Mouse (Mus musculus): ENCODE results near the gene Gm20388. TPM values are rescaled to one million over a fixed set of nuclear protein-coding genes. Genes with fewer than 3 reads are reported as not detected.

The Gm20388 gene
- polyA plus RNA-seq, 1 experiment, result 45.1 TPM

DNA sequence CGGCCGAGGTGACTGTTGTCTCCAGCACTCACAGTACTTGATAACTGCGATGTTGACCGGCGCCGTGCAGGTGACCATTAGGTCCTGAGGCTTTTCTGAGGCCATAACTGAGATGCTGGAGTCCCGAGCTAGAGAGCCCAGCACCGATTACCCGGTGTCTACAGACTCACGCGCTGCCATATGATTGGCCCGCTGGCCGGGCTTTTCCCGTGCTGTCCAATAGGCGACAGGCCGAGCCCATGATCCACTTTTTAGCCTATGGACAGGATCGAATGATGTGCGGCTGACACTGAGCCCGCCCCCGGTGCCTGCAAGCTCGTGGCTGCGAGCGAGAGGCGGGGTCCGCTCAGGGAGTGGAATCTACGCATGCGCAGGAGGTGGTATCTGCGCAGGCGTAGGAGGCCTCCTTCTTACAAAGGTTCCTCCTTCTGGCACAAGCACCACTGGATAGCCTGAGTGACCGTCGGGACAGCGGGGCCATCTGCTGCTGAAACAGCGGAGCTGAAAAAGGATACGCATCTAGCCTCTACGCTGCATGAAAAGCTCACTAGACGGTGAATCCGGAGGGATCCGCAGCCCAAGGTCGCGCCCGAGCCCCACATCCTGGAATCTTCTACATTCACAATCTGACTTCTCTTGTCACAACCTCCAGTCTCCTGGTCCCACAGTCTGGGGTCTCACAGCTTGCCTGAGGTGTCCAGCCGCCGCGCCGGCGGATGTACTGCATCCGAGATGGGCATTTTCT is 2532.8 kb downstream of the Gm20388 start, which contains the start of gene Mvd:
Gene Mvd, minus strand, starts transcription at position 161 of the 745 bp plus-strand sequence.

DNA sequence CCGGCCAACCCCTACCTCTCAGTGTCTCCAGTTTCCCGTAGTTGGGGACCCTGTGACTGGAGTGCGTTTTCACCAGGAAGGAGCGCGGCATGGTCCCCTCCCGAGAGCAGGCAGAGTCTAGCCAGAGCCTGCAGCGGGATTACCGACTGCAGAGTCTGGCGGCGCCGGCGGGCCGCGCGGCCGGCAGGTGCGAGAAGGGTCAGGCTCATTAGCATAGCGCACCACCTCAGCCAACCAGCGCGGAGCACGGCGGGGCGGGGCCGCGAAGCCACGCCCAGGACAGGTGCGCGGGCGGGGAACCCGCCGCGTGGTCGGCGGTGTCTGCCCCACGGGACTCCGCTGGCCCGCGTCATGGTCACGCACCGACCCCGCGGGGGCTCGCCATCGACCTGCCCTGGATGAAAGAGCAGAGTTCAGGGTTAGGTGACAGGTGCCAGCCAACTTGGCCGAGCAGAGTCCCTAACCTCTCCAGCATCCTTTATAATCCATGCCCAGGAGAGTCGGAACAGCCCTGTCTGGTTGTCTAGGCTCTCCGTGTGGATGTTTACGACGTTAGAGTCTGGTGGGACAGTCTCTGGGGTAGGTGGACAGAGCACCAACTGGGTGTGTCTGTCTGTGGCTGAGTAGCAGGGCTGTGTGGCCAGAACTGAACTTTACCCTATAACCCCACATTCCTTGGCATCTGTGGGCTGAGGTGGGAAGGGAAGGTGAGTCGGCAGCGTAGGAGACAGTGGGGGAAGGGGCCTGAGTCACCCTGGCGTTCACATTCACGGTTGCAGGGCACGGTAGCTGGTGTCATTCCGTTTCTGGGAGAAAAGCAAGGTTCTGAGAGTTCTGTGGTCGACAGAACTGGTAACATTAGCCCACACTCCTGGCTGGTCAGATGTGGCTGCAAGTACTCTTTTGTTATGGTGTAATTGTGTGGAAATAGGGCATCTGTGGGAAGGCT is 2550.2 kb downstream of the Gm20388 start, which contains the start of gene Snai3:
Gene Snai3, minus strand, starts transcription at position 210 of the 949 bp plus-strand sequence.

DNA sequence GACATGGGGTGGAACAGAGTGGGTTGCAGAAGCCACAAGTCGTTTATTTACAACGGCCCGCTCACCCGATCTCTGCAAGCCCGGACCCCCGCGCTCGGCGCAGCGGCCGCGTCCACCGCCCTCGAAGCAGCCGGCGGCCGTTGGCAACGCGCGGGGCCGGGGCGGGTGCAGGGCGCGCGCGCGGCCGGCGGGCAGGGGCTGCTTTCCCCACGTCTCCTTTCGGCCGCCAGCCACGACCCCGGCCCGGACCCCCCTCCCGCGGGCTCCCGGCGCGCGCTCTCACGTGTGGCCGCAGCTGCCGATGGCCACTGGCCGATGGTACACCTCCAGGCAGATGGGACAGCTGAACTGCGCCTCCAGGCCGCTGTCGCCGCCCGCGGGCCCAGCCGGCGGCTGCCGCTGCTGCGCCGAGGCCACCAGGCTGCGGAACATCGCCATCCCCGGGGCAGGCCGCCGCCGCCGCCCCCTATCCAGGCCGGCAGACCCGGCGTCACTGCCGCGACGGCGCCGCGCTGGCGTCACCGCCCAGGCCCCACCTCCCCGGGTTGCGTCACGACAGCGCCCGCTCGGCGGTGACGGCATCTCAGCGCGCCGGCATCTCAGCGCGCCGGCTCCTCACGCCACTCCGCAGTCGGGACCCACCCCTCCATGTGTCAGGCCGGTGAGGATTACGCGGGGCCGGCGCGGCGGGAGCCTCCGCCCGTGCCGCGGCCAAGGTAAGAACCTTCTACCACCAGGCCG is 2565.1 kb downstream of the Gm20388 start, which contains the start of the genes Rnf166 and Ctu2:
Gene Rnf166, minus strand, starts transcription at position 485 of the 741 bp plus-strand sequence.
Gene Ctu2, plus strand, starts transcription at position 564 of the 741 bp plus-strand sequence.

DNA sequence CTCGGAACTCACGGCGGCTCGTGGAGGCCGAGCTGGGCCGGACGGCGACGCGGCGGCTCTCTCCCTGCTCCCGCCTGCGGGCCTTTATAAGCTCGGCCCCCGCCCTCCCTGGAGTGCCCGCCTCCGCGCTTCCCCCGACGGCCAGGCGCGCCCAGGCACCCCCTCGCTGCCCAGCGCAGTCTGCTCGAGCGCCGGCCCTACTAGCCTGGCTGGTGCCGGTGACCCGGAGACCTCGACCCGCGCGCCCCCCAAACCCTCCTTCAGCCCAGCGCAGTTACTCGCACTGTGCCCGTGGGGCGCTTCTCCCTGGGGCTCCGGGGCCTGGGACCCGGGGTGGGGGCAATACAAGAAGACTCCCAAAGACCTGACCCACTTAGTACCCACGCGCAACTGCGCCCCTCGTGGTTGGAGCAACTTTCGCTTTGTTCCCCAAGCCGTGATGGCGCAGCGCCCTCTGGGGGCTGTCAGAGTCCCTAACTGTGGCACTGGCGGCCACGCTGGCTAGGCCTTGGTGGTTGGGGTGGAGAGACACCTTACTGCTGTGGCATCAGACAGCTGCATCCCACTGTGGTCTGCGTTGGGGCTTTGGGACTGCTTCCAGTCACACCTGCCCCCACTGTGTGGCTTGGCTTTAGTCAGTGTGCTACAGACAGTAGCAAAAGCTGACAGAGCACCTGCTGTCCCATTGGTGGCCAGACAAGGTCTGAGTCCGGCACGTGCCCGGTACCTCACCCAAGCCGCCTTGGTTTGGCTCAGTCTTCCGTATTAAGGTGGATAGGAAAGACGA is 2640.8 kb downstream of the Gm20388 start, which contains the start of gene Piezo1:
Gene Piezo1, minus strand, starts transcription at position 65 of the 787 bp plus-strand sequence.

DNA sequence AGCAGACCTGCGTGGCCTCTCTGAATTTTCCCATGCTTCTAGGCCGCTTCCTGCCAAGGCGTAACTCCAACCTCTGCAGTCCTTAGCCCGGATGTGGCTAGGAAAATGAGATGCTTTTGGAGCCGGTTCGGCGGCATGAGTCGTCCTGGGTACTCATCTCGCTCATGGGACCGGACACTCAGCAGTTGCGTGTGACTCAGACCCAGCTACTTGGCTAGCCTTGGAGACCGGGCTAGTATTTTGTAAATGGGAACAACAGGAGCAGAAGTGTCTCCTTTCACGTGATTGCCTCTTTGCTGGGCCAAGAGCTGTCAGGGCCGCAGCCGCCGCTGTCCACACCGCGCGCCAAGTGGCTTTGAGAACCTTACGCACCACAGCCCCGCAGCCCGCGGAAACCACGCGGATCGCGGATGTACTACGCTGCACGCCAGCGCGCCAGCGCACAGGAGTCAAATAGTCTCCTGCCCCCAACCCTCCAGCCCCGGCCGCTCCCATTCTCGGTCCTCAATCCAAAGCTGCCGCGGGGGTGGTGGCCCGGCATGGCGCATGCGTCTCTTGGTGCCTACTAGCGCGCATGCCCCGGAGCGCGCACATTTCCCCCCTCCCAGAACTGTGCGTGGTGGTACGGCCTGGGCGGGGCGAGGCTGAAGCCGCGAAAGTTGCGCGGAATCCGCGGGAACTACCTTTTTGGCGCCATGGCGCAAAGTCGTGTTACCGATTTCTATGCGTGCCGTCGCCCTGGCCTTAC is 2656.9 kb downstream of the Gm20388 start, which contains the start of gene Cdt1:
Gene Cdt1, plus strand, starts transcription at position 655 of the 748 bp plus-strand sequence.

DNA sequence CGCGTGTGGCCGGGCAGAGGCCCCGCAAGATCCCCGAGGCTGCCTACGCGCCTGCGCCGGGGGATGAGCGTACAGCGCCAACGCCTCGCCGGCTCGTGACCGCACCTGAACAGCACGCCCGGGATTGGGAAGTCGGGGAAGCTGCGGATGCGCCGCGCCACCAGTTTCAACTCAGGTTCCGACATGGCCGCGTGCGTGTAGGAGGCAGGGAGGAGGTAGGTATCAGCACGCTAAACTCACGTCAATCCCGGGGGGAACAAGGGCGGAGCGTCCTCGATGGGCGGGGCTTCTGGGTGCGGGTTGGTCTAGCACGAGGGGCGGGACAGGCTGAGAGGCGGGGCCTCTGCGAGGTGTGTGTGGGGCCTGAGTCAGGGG is 2666.0 kb downstream of the Gm20388 start, which contains the start of gene Aprt:
Gene Aprt, minus strand, starts transcription at position 262 of the 375 bp plus-strand sequence.

DNA sequence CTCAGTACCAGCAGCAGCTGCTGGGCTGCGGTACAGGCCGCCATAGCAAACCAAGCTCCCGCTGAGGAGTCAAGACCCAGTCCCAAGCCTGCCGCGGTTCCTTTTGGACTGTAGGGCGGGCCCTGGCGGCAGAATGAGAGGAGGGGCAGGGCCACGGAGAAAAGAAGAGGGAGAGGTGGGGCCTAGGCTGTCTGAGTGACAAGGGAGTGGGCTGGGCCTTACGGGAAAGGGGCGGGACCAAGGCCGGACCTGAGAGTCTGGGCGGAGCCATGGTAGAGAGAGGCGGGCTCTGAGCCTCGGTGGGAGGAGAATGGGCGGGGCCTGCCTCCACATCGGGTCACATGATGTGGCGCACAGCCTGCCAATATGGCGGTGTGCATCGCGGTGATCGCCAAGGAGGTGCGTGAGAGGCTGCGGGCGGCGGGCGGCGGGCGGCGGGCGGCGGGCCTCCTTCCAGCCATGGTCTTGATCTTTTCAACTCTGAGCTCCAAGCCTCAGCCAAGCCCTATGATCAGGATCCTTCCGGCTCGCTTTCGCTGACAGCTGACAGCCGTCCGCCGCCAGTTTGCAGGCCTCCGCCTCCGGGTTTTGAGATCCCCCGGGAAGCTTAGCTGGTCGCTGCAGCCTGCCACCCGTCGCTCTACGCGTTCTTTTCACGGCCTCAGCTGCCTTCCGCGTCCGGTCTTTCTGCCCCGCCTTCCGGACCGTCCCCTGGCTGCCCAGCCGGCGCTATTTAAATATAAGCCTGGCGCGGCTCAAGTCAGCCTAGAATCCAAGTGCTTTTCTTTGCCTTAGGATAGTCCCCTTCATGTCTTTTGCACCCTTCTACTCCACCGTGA is 2700.9 kb downstream of the Gm20388 start, which contains the start of the genes Galns and Trappc2l:
Gene Galns, minus strand, starts transcription at position 169 of the 839 bp plus-strand sequence.
Gene Trappc2l, plus strand, starts transcription at position 346 of the 839 bp plus-strand sequence.

DNA sequence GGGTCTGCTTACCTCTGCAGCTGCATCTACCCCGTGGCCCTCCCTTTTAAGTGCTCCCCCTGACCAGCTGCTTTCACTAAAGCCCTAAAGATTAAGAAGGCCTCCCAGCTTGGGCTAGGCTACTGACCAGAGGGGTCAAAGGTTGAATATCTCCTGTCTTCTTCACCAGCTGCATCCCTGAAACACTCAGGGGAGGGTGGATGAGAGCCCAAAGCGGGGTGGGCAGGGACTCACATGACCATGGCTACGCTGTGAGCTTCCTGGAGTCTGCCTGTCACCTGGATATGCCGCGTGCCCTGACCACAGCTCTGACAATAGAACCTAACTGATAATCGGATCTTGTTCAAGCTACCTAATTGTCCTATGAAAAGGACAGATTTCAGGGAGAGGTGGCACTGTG is 2712.1 kb downstream of the Gm20388 start, which contains the start of gene Pabpn1l:
Gene Pabpn1l, minus strand, starts transcription at position 13 of the 400 bp plus-strand sequence.

DNA sequence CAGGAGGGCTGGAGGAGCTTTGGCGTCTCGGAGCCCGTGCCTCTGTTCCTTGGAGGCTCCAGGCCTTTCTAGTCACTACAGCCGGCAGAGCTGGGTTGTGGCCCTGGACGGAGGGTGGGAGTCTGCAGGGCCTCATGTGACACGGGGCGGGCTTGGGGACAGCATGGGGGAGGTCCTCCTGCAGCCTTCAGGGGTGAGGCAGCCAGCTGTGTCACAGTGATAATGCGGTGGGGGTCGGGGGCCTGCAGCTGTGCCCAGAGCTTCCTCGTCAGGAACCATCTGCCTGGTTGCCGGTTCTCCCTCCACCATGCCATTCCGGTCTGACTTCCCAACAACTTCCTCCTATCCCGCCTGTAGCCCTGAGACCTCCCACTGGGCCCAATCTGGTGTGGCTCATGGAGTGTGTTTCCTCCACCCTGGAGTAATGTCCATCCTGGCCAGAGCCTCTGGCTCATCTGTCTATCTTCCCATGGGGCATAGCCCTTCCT is 2788.4 kb downstream of the Gm20388 start, which contains the start of gene Cbfa2t3:
Gene Cbfa2t3, minus strand, starts transcription at position 105 of the 488 bp plus-strand sequence.

DNA sequence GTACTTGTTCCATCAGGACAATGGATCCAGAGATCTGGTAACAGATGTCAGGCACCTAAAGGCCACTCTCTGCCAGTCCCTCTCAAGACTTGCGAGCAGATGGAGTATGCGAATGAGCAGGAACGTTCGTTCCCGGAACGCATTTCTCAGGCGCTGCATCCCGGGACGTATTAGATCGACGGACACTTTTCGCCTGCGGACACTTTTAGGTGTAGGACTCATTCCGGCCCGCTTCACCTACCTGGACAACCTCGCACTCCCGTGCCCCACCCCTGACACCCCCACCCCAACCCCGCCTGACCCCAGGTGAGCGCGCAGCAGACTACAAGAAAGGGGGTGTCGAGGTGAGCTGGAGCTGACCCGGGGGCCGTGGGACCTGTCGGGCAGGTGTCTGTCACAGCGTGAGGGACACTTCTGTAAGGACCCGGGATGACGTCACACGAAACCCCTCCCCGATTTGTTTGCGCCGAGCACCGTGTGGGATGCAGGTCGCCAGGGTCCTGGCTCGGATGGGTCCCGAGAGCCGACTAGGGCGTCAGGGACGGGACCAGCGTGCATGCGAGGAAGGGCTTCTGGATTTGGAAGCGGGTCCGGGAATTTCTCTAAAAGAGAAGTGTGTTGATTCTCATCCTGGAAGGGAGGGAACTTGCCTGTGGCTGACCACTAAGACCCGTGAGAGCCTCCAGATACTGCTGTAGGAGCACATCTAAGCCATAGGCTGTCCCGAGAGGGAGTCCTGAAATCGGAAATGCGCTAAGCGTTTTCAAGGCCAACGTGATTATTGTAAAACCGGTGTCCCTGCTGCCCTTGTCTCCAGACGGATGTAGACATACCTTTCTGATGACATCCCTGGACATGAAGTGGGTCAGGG is 2864.9 kb downstream of the Gm20388 start, which contains the start of gene Acsf3:
Gene Acsf3, plus strand, starts transcription at position 202 of the 871 bp plus-strand sequence.

DNA sequence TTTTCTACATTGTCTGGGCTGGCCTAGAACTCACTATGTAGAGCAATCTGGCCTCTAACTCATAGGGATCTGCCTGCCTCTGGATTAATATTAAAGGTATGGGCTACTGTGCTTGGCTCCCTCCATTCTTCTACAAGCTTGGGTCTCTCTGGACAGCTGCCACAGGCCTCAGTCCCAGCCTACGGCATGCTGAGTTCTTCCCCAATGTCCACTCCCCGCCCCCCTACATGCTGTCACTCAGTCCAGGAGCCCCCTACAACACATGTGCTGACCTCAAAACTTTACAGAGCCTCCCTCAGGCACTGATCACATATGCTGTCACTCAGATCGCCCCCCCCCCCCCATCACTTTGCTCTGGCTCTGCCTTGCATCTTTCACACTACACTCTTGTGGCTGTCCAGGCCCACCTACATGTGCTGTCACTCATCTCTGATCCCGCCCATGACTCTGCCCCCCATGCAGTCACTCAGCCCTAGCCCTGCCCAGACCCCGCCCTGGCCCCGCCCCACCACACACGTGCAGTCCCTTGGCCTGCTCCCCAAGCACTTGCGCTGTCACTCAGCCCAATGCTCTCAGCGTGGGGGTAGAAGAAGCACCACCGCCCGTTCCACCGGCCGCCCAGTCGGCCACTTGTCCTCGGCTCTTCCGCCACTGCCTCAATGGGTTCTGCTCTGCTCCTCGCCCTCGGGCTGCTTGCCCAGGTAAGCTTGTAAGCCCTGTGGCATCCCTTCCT is 2937.4 kb downstream of the Gm20388 start, which contains the start of gene Cdh15:
Gene Cdh15, plus strand, starts transcription at position 138 of the 733 bp plus-strand sequence.

DNA sequence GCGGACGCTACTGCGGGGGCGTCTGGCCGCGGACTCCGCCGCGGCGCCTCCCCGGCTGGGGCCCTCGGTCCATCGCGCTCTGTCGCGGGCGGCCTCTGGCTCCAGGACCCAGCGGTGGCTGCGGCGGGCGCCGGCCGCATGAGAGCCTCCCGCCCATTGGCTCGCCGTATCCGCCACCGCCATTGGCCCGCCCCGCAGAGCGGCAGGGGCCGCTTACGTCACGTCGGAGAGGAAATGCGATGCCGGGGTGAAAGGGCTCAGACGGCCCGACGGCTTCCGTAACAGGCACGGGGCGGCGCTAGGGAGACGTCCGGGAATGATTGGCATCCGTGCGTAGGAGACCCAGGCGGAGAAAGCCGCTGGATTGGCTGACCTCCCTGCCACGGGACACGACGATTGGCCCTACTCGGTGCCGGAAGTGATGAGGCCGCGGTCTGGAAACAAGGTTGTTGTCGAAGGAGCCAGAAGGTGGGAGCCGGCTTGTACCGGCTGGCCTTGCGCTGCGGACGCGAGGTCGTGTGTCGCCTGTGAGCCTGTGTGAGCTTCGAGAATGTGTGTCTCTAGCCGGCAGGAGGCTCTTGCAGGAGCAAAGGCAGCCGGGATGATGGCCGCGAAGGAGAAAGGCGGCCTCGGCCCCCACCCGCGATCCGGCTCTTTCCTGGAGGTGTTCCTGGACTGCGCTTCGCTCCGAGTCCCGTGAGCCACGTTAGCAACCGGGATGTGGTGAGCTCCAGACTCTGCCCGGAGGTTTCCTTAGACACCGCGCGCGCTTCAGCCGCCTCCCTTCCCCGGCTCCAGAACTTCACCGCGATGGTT is 3131.7 kb downstream of the Gm20388 start, which contains the start of gene Ankrd11:
Gene Ankrd11, minus strand, starts transcription at position 120 of the 816 bp plus-strand sequence.

DNA sequence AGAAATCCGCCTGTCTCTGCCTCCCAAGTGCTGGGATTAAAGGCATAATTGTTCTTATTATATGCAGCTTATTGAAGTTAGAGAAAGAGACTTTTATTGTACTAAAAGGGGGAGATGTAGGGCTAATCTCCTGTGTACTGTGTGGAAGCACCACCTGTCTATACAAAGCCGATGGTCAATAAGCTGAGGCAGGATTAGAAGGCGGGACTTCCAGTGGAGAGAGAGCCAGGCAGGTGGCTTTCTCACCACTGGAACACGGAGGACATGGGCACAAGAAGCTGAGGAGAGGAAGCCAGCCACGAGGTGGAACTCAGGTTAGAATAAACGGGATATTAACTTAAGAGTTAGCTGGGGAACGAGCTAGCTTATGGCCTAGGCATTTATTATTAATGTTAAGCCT is 3152.1 kb downstream of the Gm20388 start, which contains the start of gene Spg7:
Gene Spg7, plus strand, starts transcription at position 222 of the 400 bp plus-strand sequence.

DNA sequence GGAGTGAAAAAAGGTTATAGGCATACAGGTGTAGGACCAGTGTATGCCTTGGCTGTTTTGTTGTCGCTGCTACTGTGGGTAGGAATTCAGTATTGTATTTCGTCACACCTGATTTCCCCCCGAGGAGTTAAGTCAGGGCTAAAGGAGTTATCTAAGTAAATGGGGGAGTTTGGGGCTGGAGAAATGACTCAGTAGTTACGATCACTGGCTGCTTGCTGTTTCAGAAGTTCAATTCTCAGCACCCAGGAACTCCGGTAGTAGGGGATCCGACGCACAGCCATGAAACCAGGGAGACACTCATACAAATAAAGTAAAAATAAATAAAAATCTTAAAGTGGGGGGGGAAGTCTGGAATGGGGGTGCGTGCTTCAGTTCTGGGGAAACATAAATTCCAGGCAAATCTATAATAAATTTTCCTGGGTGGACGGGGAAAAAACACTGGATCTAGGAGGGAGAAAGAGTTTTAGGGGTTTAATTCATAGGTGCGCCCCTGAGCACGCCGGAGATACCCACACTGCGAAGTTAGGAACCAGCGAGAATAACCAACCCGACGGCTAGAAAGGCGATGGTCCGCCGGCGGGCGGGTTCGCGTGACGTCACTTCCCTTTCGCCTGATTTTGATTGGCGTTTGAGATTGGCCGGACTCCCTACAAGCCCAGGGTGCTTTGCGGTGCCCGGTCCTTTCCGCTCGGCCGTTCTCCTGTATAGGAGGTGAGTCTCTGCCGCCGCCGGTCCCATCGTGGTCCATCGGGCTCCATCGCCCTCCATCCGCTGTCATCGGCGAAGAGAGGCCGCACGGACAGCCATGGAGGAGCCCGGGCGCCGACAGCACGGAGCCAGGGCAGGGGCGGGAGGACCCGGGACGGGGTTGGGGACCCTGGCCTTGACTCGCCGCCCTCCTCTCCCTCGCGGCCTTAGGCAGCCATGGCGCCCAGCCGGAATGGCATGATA is 3191.4 kb downstream of the Gm20388 start, which contains the start of gene Rpl13:
Gene Rpl13, plus strand, starts transcription at position 616 of the 951 bp plus-strand sequence.

